Mouse (Mus musculus) bone marrow macrophage, adult 2 months (primary cell): Measurements from ENCODE around the gene Ppp1r16b. TPM values are rescaled to one million over a fixed set of nuclear protein-coding genes. Genes with fewer than 3 reads are reported as not detected.

Experiments
- H3K27ac ChIP-seq: 2 replicates; pipeline ENCODE4 v1.5.1; 2012; ENCODE audit warnings: low read depth, low read length; ENCODE audit not compliant: insufficient read depth
- H3K4me1 ChIP-seq: 2 replicates; pipeline ENCODE4 v1.6.1; 2012; ENCODE audit warnings: low read length; ENCODE audit not compliant: control insufficient read depth, insufficient read depth
- H3K4me3 ChIP-seq: 2 replicates; pipeline ENCODE4 v1.5.1; 2012; ENCODE audit warnings: mild to moderate bottlenecking, low read length, moderate library complexity; ENCODE audit not compliant: insufficient read depth
- CTCF ChIP-seq: IDR thresholded peaks from 2 replicates; pipeline ENCODE4 v1.5.1; 2012; ENCODE audit warnings: low read depth, mild to moderate bottlenecking, low read length, moderate library complexity
- POLR2A ChIP-seq: IDR thresholded peaks from 2 replicates; pipeline ENCODE4 v1.6.1; 2012; ENCODE audit warnings: mild to moderate bottlenecking, low read depth, low read length, borderline replicate concordance
- polyA plus RNA-seq: library from polyadenylated mRNA; stranded (reverse); fragments of >200 nt; gene quantifications from 2 replicates; pipeline ENCODE4 v1.2.4, GENCODE M21; 2012; ENCODE audit not compliant: missing spikeins, insufficient read depth, insufficient read length

Ppp1r16b gene
- polyA plus RNA-seq, 1 experiment: not detected

GRCm38 (mm10) chr2:158795875-158796274, 130.7 kb downstream of the Ppp1r16b start:
- Histone ChIP-seq H3K27ac (no peak overlapping the region), H3K4me3 (no peak overlapping the region), H3K4me1 (peaks cover 7% of the 10 kb centered on the region)
- TF ChIP-seq POLR2A (no peak), CTCF (no peak)

GRCm38 (mm10) chr2:158799328-158799727, 134.1 kb downstream of the Ppp1r16b start:
- Histone ChIP-seq H3K4me3 (no peak overlapping the region), H3K27ac (no peak overlapping the region), H3K4me1 (peaks cover 2% of the 10 kb centered on the region; the same call in 1 of the 2 replicates)
- TF ChIP-seq POLR2A: no peak
- TF ChIP-seq CTCF: no peak

GRCm38 (mm10) chr2:158800788-158801187, 135.6 kb downstream of the Ppp1r16b start:
- Histone ChIP-seq H3K27ac (no peak overlapping the region), H3K4me1 (peaks cover 1% of the 10 kb centered on the region; the same call in 1 of the 2 replicates), H3K4me3 (no peak overlapping the region)
- TF ChIP-seq POLR2A: no peak

GRCm38 (mm10) chr2:158803575-158803974, 138.4 kb downstream of the Ppp1r16b start:
- TF ChIP-seq POLR2A (no peak), CTCF (no peak)
- Histone ChIP-seq H3K4me1 (no peaks in the 10 kb centered on the region), H3K4me3 (no peak overlapping the region), H3K27ac (no peak overlapping the region)

- H3K4me1 ChIP-seq: peaks cover 3% of the 10 kb centered on the region; the same call in 1 of the 2 replicates
- no peak overlapping the region for H3K4me3 ChIP-seq
- no peak for TF ChIP-seq CTCF
- TF ChIP-seq POLR2A: no peak
- no peak overlapping the region for H3K27ac ChIP-seq
These were observed 150.5 kb downstream of the Ppp1r16b start for GRCm38 (mm10) chr2:158815686-158816085.

Other genes starting within 250 kb of the Ppp1r16b start
- not detected in 2 replicates for gene Adig, start 162.8 kb upstream of the Ppp1r16b start, polyA plus RNA-seq
- gene Arhgap40, start 152.6 kb upstream of the Ppp1r16b start, polyA plus RNA-seq: not detected in 2 replicates
- gene Slc32a1, start 54.6 kb upstream of the Ppp1r16b start, polyA plus RNA-seq: not detected in 2 replicates
- 8.4 and 9.4 TPM in 2 replicates for gene Actr5, start 40.5 kb upstream of the Ppp1r16b start, polyA plus RNA-seq
- gene Fam83d, start 102.7 kb downstream of the Ppp1r16b start, polyA plus RNA-seq: 5.2 and 5.6 TPM in 2 replicates
- gene Dhx35, start 129.4 kb downstream of the Ppp1r16b start, polyA plus RNA-seq: 10.4 and 15.6 TPM in 2 replicates